Mouse (Mus musculus): ENCODE data around the gene Setd1b. TPM values are rescaled to one million over a fixed set of nuclear protein-coding genes. Genes with fewer than 3 reads are reported as not detected.

The Setd1b gene
- polyA plus RNA-seq, 1 experiment from 2014 or later: 5.4 TPM

- Histone ChIP-seq H3K9ac (ENCODE audit: low read depth, low read length) (no peak overlapping the region), H3K27ac (ENCODE audit: low read depth, low read length) (peak overlapping the region; percentile 100), H3K9me3 (ENCODE audit: control insufficient read depth) (no peaks in the 10 kb centered on the region), H3K4me2 (replicated peaks; ENCODE audit: low read depth) (peak overlapping the region; percentile 98), H3K4me1 (replicated peaks; ENCODE audit: control insufficient read depth, insufficient read depth, low read length) (peaks cover 12% of the 10 kb centered on the region), H3K36me3 (ENCODE audit: control insufficient read depth, insufficient read depth) (no peaks in the 10 kb centered on the region; the same call in 1 of the 2 replicates), H3K27me3 (replicated peaks; ENCODE audit: control insufficient read depth, insufficient read depth, low read length) (no peaks in the 10 kb centered on the region), H3K4me3 (ENCODE audit: low read depth, low read length) (no peak overlapping the region)
- 14% methylated on average over 13 of the region's 13 CpGs for WGBS
- ATAC-seq: no peak
- TF ChIP-seq CTCF (IDR thresholded peaks at IDR 0.05; ENCODE audit: low read depth): peak; percentile 25; the same call in 1 of the 2 replicates
Measured at GRCm38 (mm10) chr5:123134186-123134874, 7.7 kb upstream of the Setd1b start.

- peak overlapping the region; percentile 100 for H3K27ac ChIP-seq (ENCODE audit: low read depth, low read length)
- no peak overlapping the region for H3K9ac ChIP-seq (ENCODE audit: low read depth, low read length)
- no peak for TF ChIP-seq CTCF (IDR thresholded peaks at IDR 0.05; ENCODE audit: low read depth)
- H3K27me3 ChIP-seq (replicated peaks; ENCODE audit: control insufficient read depth, insufficient read depth, low read length): no peaks in the 10 kb centered on the region
- WGBS: 19% methylated on average over 8 of the region's 8 CpGs
- peaks cover 12% of the 10 kb centered on the region for H3K4me1 ChIP-seq (replicated peaks; ENCODE audit: control insufficient read depth, insufficient read depth, low read length)
- no peaks in the 10 kb centered on the region; the same call in 1 of the 2 replicates for H3K36me3 ChIP-seq (ENCODE audit: control insufficient read depth, insufficient read depth)
- peak overlapping the region; percentile 98 for H3K4me2 ChIP-seq (replicated peaks; ENCODE audit: low read depth)
- H3K4me3 ChIP-seq (ENCODE audit: low read depth, low read length): peak overlapping the region; percentile 86
- ATAC-seq: no peak
- no peaks in the 10 kb centered on the region for H3K9me3 ChIP-seq (ENCODE audit: control insufficient read depth)
Measured at GRCm38 (mm10) chr5:123134875-123135382, 7.1 kb upstream of the Setd1b start.

GRCm38 (mm10) chr5:123135471-123136360 lies 6.3 kb upstream of the Setd1b start:
- Histone ChIP-seq H3K4me3 (ENCODE audit: low read depth, low read length) (peak overlapping the region; percentile 86), H3K4me2 (replicated peaks; ENCODE audit: low read depth) (peak overlapping the region; percentile 98), H3K9me3 (ENCODE audit: control insufficient read depth) (no peaks in the 10 kb centered on the region), H3K9ac (ENCODE audit: low read depth, low read length) (peak overlapping the region; percentile 99), H3K36me3 (ENCODE audit: control insufficient read depth, insufficient read depth) (no peaks in the 10 kb centered on the region; the same call in 1 of the 2 replicates), H3K27me3 (replicated peaks; ENCODE audit: control insufficient read depth, insufficient read depth, low read length) (no peaks in the 10 kb centered on the region), H3K27ac (ENCODE audit: low read depth, low read length) (peak overlapping the region; percentile 100), H3K4me1 (replicated peaks; ENCODE audit: control insufficient read depth, insufficient read depth, low read length) (peaks cover 12% of the 10 kb centered on the region)
- peak; percentile 62 for ATAC-seq
- TF ChIP-seq CTCF (IDR thresholded peaks at IDR 0.05; ENCODE audit: low read depth): peak; percentile 52
- WGBS: 4% methylated on average over 30 of the region's 30 CpGs

GRCm38 (mm10) chr5:123136361-123137043 lies 5.5 kb upstream of the Setd1b start:
- Histone ChIP-seq H3K36me3 (ENCODE audit: control insufficient read depth, insufficient read depth) (no peaks in the 10 kb centered on the region; the same call in 1 of the 2 replicates), H3K4me2 (replicated peaks; ENCODE audit: low read depth) (peak overlapping the region; percentile 98), H3K4me3 (ENCODE audit: low read depth, low read length) (peak overlapping the region; percentile 86), H3K9ac (ENCODE audit: low read depth, low read length) (peak overlapping the region; percentile 99), H3K9me3 (ENCODE audit: control insufficient read depth) (no peaks in the 10 kb centered on the region), H3K27me3 (replicated peaks; ENCODE audit: control insufficient read depth, insufficient read depth, low read length) (no peaks in the 10 kb centered on the region), H3K27ac (ENCODE audit: low read depth, low read length) (peak overlapping the region; percentile 100), H3K4me1 (replicated peaks; ENCODE audit: control insufficient read depth, insufficient read depth, low read length) (peaks cover 12% of the 10 kb centered on the region)
- 2% methylated on average over 13 of the region's 13 CpGs for WGBS
- ATAC-seq: peak; percentile 65
- TF ChIP-seq CTCF (IDR thresholded peaks at IDR 0.05; ENCODE audit: low read depth): no peak

GRCm38 (mm10) chr5:123137044-123137909 lies 4.7 kb upstream of the Setd1b start:
- no peaks in the 10 kb centered on the region for H3K9me3 ChIP-seq (ENCODE audit: control insufficient read depth)
- H3K9ac ChIP-seq (ENCODE audit: low read depth, low read length): peak overlapping the region; percentile 99
- peak overlapping the region; percentile 100 for H3K27ac ChIP-seq (ENCODE audit: low read depth, low read length)
- no peak for TF ChIP-seq CTCF (IDR thresholded peaks at IDR 0.05; ENCODE audit: low read depth)
- H3K27me3 ChIP-seq (replicated peaks; ENCODE audit: control insufficient read depth, insufficient read depth, low read length): no peaks in the 10 kb centered on the region
- WGBS: 2% methylated on average over 20 of the region's 20 CpGs
- H3K4me3 ChIP-seq (ENCODE audit: low read depth, low read length): peak overlapping the region; percentile 86
- peaks cover 12% of the 10 kb centered on the region for H3K4me1 ChIP-seq (replicated peaks; ENCODE audit: control insufficient read depth, insufficient read depth, low read length)
- no peaks in the 10 kb centered on the region; the same call in 1 of the 2 replicates for H3K36me3 ChIP-seq (ENCODE audit: control insufficient read depth, insufficient read depth)
- peak overlapping the region; percentile 98 for H3K4me2 ChIP-seq (replicated peaks; ENCODE audit: low read depth)
- peak; percentile 19 for ATAC-seq
